25 mouse cellular contexts compared by ENCODE assay signal in the genomic region with DNA sequence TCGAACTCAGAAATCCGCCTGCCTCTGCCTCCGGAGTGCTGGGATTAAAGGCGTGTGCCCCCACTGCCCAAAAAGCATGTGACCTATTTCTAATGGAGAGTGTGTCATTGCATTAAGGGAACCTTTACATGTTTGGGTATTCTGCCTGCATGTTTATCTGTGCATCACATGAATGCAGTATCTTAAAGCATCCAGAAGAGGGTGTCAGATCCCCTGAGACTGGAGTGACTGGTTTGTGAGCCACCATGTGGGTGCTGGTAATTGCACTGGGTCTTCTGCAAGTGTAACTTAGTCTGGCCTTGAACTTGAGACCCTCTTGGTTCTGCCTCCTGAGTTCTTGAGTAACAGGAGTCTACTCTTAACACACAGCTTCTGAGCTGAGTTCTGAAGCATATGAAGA. TPM values are rescaled to one million over a fixed set of nuclear protein-coding genes. Genes with fewer than 3 reads are reported as not detected.
DNase-seq lines count a peak whose midpoint lies in the region; ATAC-seq and TF ChIP-seq lines count a peak whose summit lies in the region.
"Had no signal": no experiment of that assay in that cellular context is flagged by ENCODE, and none has a peak within 500 bp of the region (broad histone marks: within the 10 kb centered on the region; RNA-seq: fewer than 3 reads in every experiment).

No protein-coding gene starts in this region.

- intact Hi-C loops in gastrocnemius, adult 2 months (cut with DNase I): no loop called here
- intact Hi-C loops in heart, postnatal 10 days (cut with DNase I): no loop called here

- TF ChIP-seq CTCF in gastrocnemius, adult 2 months (IDR thresholded peaks at IDR 0.05): 0 out of 2 replicates have a peak, but pooled peaks have one; percentile 1
- peak in 2 of 3 experiments; percentile 30 to 52; a peak in 3 of 6 replicates for TF ChIP-seq CTCF in MEL (IDR thresholded peaks at IDR 0.05 in 2 of 3, conservative IDR thresholded peaks at IDR 0.05 in 1 of 3; ENCODE audit: control insufficient read depth in 1 of 3, insufficient read depth in 1 of 3, low read depth in 2 of 3, low read length in 3 of 3, poor library complexity in 1 of 3, severe bottlenecking in 1 of 3)

- H3K79me2 ChIP-seq in MEL (ENCODE audit: control insufficient read depth, insufficient read depth, low read length, poor library complexity): no peaks in the 10 kb centered on the region

- TF ChIP-seq POLR2A in MEL (IDR thresholded peaks at IDR 0.05; ENCODE audit: control insufficient read depth in 1 of 2, insufficient read depth in 1 of 2, low read depth in 1 of 2, low read length in 2 of 2, poor library complexity in 1 of 2): no peak

- no peak for DNase-seq in gastrocnemius, adult 2 months
- DNase-seq in gastrocnemius, postnatal 4 days (ENCODE audit: low spot score in 2 of 2): no peak
- DNase-seq in 416B (ENCODE audit: low read depth) (peak; percentile 23), MEL (ENCODE audit: low read depth, low spot score) (peak; percentile 41)
- no peak for DNase-seq in heart, postnatal 10 days
- DNase-seq in retina, postnatal 1 day: no peak
- DNase-seq: adrenal gland, adult 2 months; adrenal gland, postnatal 36 days; cerebellum, adult 18-20 months; cerebellum, postnatal 10 days; kidney, postnatal 36 days; lung, postnatal 10 days; midbrain, embryonic 14.5 days; right cerebral cortex, postnatal 25 days; thymus, postnatal 14 days had no signal

- H3K4me1 ChIP-seq in MEL (ENCODE audit: control insufficient read depth in 1 of 2, insufficient read depth in 2 of 2, low read length in 2 of 2): no peaks in the 10 kb centered on the region
- H3K4me1 ChIP-seq: forebrain, embryonic 12.5 days; limb, embryonic 12.5 days; neural tube, embryonic 15.5 days; stomach, embryonic 15.5 days had no signal

- no peak overlapping the region for H3K27ac ChIP-seq in gastrocnemius, adult 2 months
- H3K27ac ChIP-seq in MEL (ENCODE audit: control insufficient read depth, low read depth, low read length): no peak overlapping the region
- H3K27ac ChIP-seq: forebrain, embryonic 12.5 days; hindbrain, postnatal 0 days; layer of hippocampus, adult 2 months; left cerebral cortex, adult 2 months; limb, embryonic 12.5 days; macrophage; neural tube, embryonic 15.5 days; stomach, embryonic 15.5 days had no signal

- H3K36me3 ChIP-seq in MEL (ENCODE audit: control insufficient read depth in 1 of 2, insufficient read depth in 2 of 2, low read length in 2 of 2): peaks cover 0 to 3% of the 10 kb centered on the region in 2 experiments; a peak in 2 of 4 replicates

- H3K9ac ChIP-seq in MEL (ENCODE audit: control insufficient read depth, low read depth, low read length, poor library complexity, severe bottlenecking): no peak overlapping the region
- H3K9ac ChIP-seq: forebrain, embryonic 12.5 days; limb, embryonic 12.5 days; neural tube, embryonic 15.5 days; stomach, embryonic 15.5 days had no signal

- 0 out of 2 replicates have a peak, but pooled peaks have one; percentile 31 for ATAC-seq in megakaryocyte progenitor cell, adult 5-6 weeks (replicated peaks; ENCODE audit: poor library complexity)
- ATAC-seq: hindbrain, postnatal 0 days; intestine, embryonic 16.5 days had no signal

- H3K27me3 ChIP-seq in MEL (ENCODE audit: control insufficient read depth in 1 of 2, insufficient read depth in 2 of 2, low read length in 2 of 2): no peaks in the 10 kb centered on the region
- H3K27me3 ChIP-seq: forebrain, embryonic 12.5 days; limb, embryonic 12.5 days; neural tube, embryonic 15.5 days; stomach, embryonic 15.5 days had no signal

- no peaks in the 10 kb centered on the region for H3K9me3 ChIP-seq in MEL (replicated peaks; ENCODE audit: insufficient read depth, low read length)
- H3K9me3 ChIP-seq: forebrain, embryonic 12.5 days; limb, embryonic 12.5 days; neural tube, embryonic 15.5 days; stomach, embryonic 15.5 days had no signal

- no peak for TF ChIP-seq EP300 in MEL (IDR thresholded peaks at IDR 0.05; ENCODE audit: low read depth in 1 of 2, low read length in 2 of 2)

- peak; percentile 43 for TF ChIP-seq RAD21 in MEL (IDR thresholded peaks at IDR 0.05; ENCODE audit: low read depth, low read length)

- no peak overlapping the region for H3K4me3 ChIP-seq in gastrocnemius, adult 2 months
- H3K4me3 ChIP-seq in MEL (ENCODE audit: control insufficient read depth in 1 of 2, insufficient read depth in 1 of 2, low read depth in 2 of 2, low read length in 2 of 2): no peak overlapping the region
- H3K4me3 ChIP-seq: forebrain, embryonic 12.5 days; layer of hippocampus, adult 2 months; left cerebral cortex, adult 2 months; limb, embryonic 12.5 days; neural tube, embryonic 15.5 days; stomach, embryonic 15.5 days had no signal

TF ChIP-seq in MEL, 35 proteins besides CTCF, POLR2A, EP300 and RAD21:
- TF ChIP-seq SMC3 (IDR thresholded peaks at IDR 0.05; ENCODE audit: low read depth, low read length) (peak; percentile 56), HCFC1 (IDR thresholded peaks at IDR 0.05; ENCODE audit: low read depth, low read length) (no peak), NELFE (IDR thresholded peaks at IDR 0.05; ENCODE audit: low read depth, low read length) (no peak), CHD1 (IDR thresholded peaks at IDR 0.05; ENCODE audit: low read depth, low read length) (no peak), ZC3H11A (IDR thresholded peaks at IDR 0.05; ENCODE audit: low read depth, low read length) (no peak), ELF1 (IDR thresholded peaks at IDR 0.05; ENCODE audit: low read depth, low read length) (no peak)

RNA-seq across cellular contexts. Expression of gene Cnbd2, which starts 25.4 kb away (rescaled TPM):
- total RNA-seq in gastrocnemius, adult 2 months (2021): under 1 TPM; 0.86 to 0.92 TPM
- 1 to 10 TPM; 2.8 to 2.9 TPM for total RNA-seq in gastrocnemius, postnatal 4 days (2021)
- 1.2 and 1.8 TPM in 2 replicates for total RNA-seq in MEL (2012; rRNA removed)
- polyA plus RNA-seq in MEL (2012; ENCODE audit: insufficient read depth in 1 of 2, insufficient read length in 2 of 2, low read depth in 1 of 2, low replicate concordance in 2 of 2, missing spikeins in 1 of 2): 1 to 10 TPM in 1 of 2 experiments, not detected in 1; 4.8 TPM
- total RNA-seq in megakaryocyte progenitor cell, adult 5-6 weeks (2015): 2.7 TPM in 2 replicates
- total RNA-seq in megakaryocyte progenitor cell, adult 5-6 weeks (2017): 3.6 and 4.9 TPM in 2 replicates
- 1 to 10 TPM in 1 of 2 experiments, under 1 TPM in 1; 0.81 to 1.1 TPM for total RNA-seq in heart, postnatal 10 days (2021)

RNA-seq across cellular contexts. Expression of gene Scand1, which starts 25.8 kb away (rescaled TPM):
- 10 to 100 TPM; 61.0 to 61.2 TPM for total RNA-seq in gastrocnemius, adult 2 months (2021)
- 10 to 100 TPM; 63.7 to 76.2 TPM for total RNA-seq in gastrocnemius, postnatal 4 days (2021)
- total RNA-seq in MEL (2012; rRNA removed): 37.4 and 49.6 TPM in 2 replicates
- 10 to 100 TPM in 1 of 2 experiments, not detected in 1; 75.6 TPM for polyA plus RNA-seq in MEL (2012; ENCODE audit: insufficient read depth in 1 of 2, insufficient read length in 2 of 2, low read depth in 1 of 2, low replicate concordance in 2 of 2, missing spikeins in 1 of 2)
- total RNA-seq in megakaryocyte progenitor cell, adult 5-6 weeks (2015): 1.8 and 4.2 TPM in 2 replicates
- 5.6 and 17.2 TPM in 2 replicates for total RNA-seq in megakaryocyte progenitor cell, adult 5-6 weeks (2017)
- 10 to 100 TPM; 85.3 to 96.6 TPM for total RNA-seq in heart, postnatal 10 days (2021)

Comparison
In these comparisons a context has a peak if more than half of its experiments do, and no peak if none do; other contexts are left out.
1. DNase-seq: peak in 416B (single experiment) and MEL (single experiment); none in gastrocnemius, adult 2 months (single experiment), gastrocnemius, postnatal 4 days (0 of 2), heart, postnatal 10 days (0 of 2) and retina, postnatal 1 day (single experiment).